Mouse (Mus musculus) kidney, postnatal 0 days (tissue): ENCODE measurements around the gene Rftn1. TPM values are rescaled to one million over a fixed set of nuclear protein-coding genes. Genes with fewer than 3 reads are reported as not detected.

Source experiments
- ATAC-seq: fragments of 200-750 bp; cut with Nextera tagmentation; replicated peaks from 2 replicates; pipeline ENCODE4 v1.8.0; 2017; ENCODE audit warnings: low read depth, moderate number of reproducible peaks, moderate TSS enrichment, moderate library complexity; ENCODE audit not compliant: low FRiP score
- DNase-seq: peaks from one replicate; pipeline ENCODE4 v3.0.0-alpha.2; 2016; ENCODE audit warnings: low spot score
- H3K27ac ChIP-seq: fragments of 300-500 bp; sonication (generic); 2 replicates; pipeline ENCODE4 v1.5.1; 2014; ENCODE audit warnings: mild to moderate bottlenecking
- H3K27me3 ChIP-seq: fragments of 300-500 bp; sonication (generic); 2 replicates; pipeline ENCODE4 v1.6.1; 2014; ENCODE audit warnings: low read length, mixed read lengths; ENCODE audit not compliant: insufficient read depth
- H3K36me3 ChIP-seq: fragments of 300-500 bp; sonication (generic); 2 replicates; pipeline ENCODE4 v1.6.1; 2014; ENCODE audit warnings: low read length, mixed read lengths; ENCODE audit not compliant: insufficient read depth
- H3K4me1 ChIP-seq: fragments of 300-500 bp; sonication (generic); replicated peaks from 2 replicates; pipeline ENCODE4 v1.6.1; 2014; ENCODE audit warnings: antibody characterized with exemption, low read length, mixed read lengths; ENCODE audit not compliant: insufficient read depth
- H3K4me2 ChIP-seq: fragments of 300-500 bp; sonication (generic); 2 replicates; pipeline ENCODE4 v1.6.1; 2014; ENCODE audit warnings: mild to moderate bottlenecking, low read length, moderate library complexity, mixed read lengths
- H3K4me3 ChIP-seq: fragments of 300-500 bp; sonication (generic); replicated peaks from 2 replicates; pipeline ENCODE4 v1.5.1; 2014; ENCODE audit warnings: low read depth, low read length
- H3K9ac ChIP-seq: fragments of 300-500 bp; sonication (generic); 2 replicates; pipeline ENCODE4 v1.6.1; 2014; ENCODE audit warnings: low read depth, low read length
- H3K9me3 ChIP-seq: fragments of 300-500 bp; sonication (generic); replicated peaks from 2 replicates; pipeline ENCODE4 v1.6.1; 2016; ENCODE audit warnings: low read length, inconsistent platforms, mixed read lengths
- CTCF ChIP-seq: IDR thresholded peaks from 2 replicates; pipeline ENCODE4 v1.5.1; 2016; ENCODE audit warnings: antibody characterized with exemption, low read depth, mild to moderate bottlenecking, moderate library complexity
- WGBS: fragments of 180-500 bp; shearing (Covaris S2); extraction: QIAGEN DNeasy Blood & Tissue Kit; methylation state at CpG from one replicate; pipeline ENCODE4 v1.1.7; 2014; 5-methylcytosine and 5-hydroxymethylcytosine counted together
- polyA plus RNA-seq: library from polyadenylated mRNA; unstranded; fragments of >200 nt; fragmentation: Nextera tagmentation; extraction: Ambion mirVana; gene quantifications from 2 replicates; pipeline ENCODE4 v1.2.1, GENCODE M21; 2015

The Rftn1 gene
- polyA plus RNA-seq, 1 experiment from 2014 or later, result 11.8 TPM

GRCm38 (mm10) chr17:50081647-50082046 lies 108.8 kb downstream of the Rftn1 start:
- H3K4me2 ChIP-seq, result no peak overlapping the region
- no peak for TF ChIP-seq CTCF
- no peak overlapping the region for H3K27ac ChIP-seq
- no peaks in the 10 kb centered on the region for H3K36me3 ChIP-seq
- H3K4me1 ChIP-seq, result no peaks in the 10 kb centered on the region
- WGBS, result 82% methylated on average over 9 of the region's 9 CpGs
- H3K27me3 ChIP-seq, result no peaks in the 10 kb centered on the region
- DNase-seq (no peak), ATAC-seq (no peak)
- H3K9me3 ChIP-seq, result no peaks in the 10 kb centered on the region
- H3K4me3 ChIP-seq, result no peak overlapping the region
- no peak overlapping the region for H3K9ac ChIP-seq

- H3K4me2 ChIP-seq, result no peak overlapping the region
- no peaks in the 10 kb centered on the region for H3K4me1 ChIP-seq
- H3K27ac ChIP-seq, result no peak overlapping the region
- TF ChIP-seq CTCF, result no peak
- no peak overlapping the region for H3K9ac ChIP-seq
- no peak for DNase-seq
- no peak overlapping the region for H3K4me3 ChIP-seq
- H3K36me3 ChIP-seq, result no peaks in the 10 kb centered on the region
- H3K9me3 ChIP-seq, result no peaks in the 10 kb centered on the region
- ATAC-seq, result no peak
- H3K27me3 ChIP-seq, result no peaks in the 10 kb centered on the region
- 91% methylated on average over 4 of the region's 4 CpGs for WGBS
These were observed 109.5 kb downstream of the Rftn1 start for GRCm38 (mm10) chr17:50080991-50081390.

- TF ChIP-seq CTCF, result no peak
- Histone ChIP-seq H3K27ac (no peak overlapping the region), H3K9ac (no peak overlapping the region), H3K27me3 (no peaks in the 10 kb centered on the region), H3K4me3 (no peak overlapping the region), H3K4me1 (no peaks in the 10 kb centered on the region), H3K9me3 (no peaks in the 10 kb centered on the region), H3K36me3 (no peaks in the 10 kb centered on the region), H3K4me2 (no peak overlapping the region)
- ATAC-seq, result no peak
- WGBS, result 94% methylated on average over 6 of the region's 6 CpGs
- no peak for DNase-seq
These were observed 111.7 kb downstream of the Rftn1 start for GRCm38 (mm10) chr17:50078749-50079148.

GRCm38 (mm10) chr17:50072982-50073965 lies 117.2 kb downstream of the Rftn1 start:
- Histone ChIP-seq H3K36me3 (no peaks in the 10 kb centered on the region), H3K9ac (no peak overlapping the region), H3K4me1 (no peaks in the 10 kb centered on the region), H3K27me3 (no peaks in the 10 kb centered on the region), H3K9me3 (no peaks in the 10 kb centered on the region), H3K4me2 (no peak overlapping the region), H3K4me3 (no peak overlapping the region), H3K27ac (no peak overlapping the region)
- WGBS, result 91% methylated on average over 23 of the region's 23 CpGs
- TF ChIP-seq CTCF, result no peak
- no peak for DNase-seq
- ATAC-seq, result no peak

- DNase-seq, result no peak
- WGBS, result 66% methylated on average over 6 of the region's 6 CpGs
- Histone ChIP-seq H3K36me3 (no peaks in the 10 kb centered on the region), H3K9ac (no peak overlapping the region), H3K4me3 (no peak overlapping the region), H3K4me2 (no peak overlapping the region), H3K27me3 (no peaks in the 10 kb centered on the region), H3K4me1 (no peaks in the 10 kb centered on the region), H3K9me3 (no peaks in the 10 kb centered on the region), H3K27ac (no peak overlapping the region)
- no peak for TF ChIP-seq CTCF
- ATAC-seq, result no peak
These were observed 118.9 kb downstream of the Rftn1 start for GRCm38 (mm10) chr17:50071602-50071988.

GRCm38 (mm10) chr17:50070822-50071601 lies 119.5 kb downstream of the Rftn1 start:
- no peak overlapping the region for H3K27ac ChIP-seq
- H3K9me3 ChIP-seq, result no peaks in the 10 kb centered on the region
- H3K9ac ChIP-seq, result no peak overlapping the region
- ATAC-seq (no peak), DNase-seq (no peak)
- 79% methylated on average over 7 of the region's 7 CpGs for WGBS
- no peaks in the 10 kb centered on the region for H3K27me3 ChIP-seq
- H3K4me3 ChIP-seq, result no peak overlapping the region
- H3K4me1 ChIP-seq, result no peaks in the 10 kb centered on the region
- no peak overlapping the region for H3K4me2 ChIP-seq
- H3K36me3 ChIP-seq, result no peaks in the 10 kb centered on the region
- TF ChIP-seq CTCF, result no peak
